Mouse (Mus musculus) 3134 (cell line): Measurements from ENCODE around the gene Alg1.
A peak's percentile ranks its signal among the peaks of the same experiment; 100 is the strongest.
"Not testable (repeated sequence)": the region's sequence is repeated elsewhere in the genome, so short reads cannot be mapped to it uniquely, and the experiment has no call there.

Experiments
- DNase-seq: peaks from one replicate; pipeline ENCODE4 v3.0.0-alpha.2; 2011; ENCODE audit warnings: low spot score; ENCODE audit not compliant: insufficient read length; ENCODE audit errors: extremely low read depth

Gene Alg1

GRCm38 (mm10) chr16:5233418-5234313, at the start of gene Alg1:
Alg1 (plus strand) TSS chr16:5233621.
- DNase-seq: peak; percentile 97

GRCm38 (mm10) chr16:5184101-5184500, 49.3 kb upstream of the Alg1 start:
- DNase-seq: no peak

- DNase-seq: no peak
These were observed 48.5 kb upstream of the Alg1 start for GRCm38 (mm10) chr16:5184956-5185355.

- DNase-seq: no peak
These were observed 47.7 kb upstream of the Alg1 start for GRCm38 (mm10) chr16:5185691-5186090.

GRCm38 (mm10) chr16:5186234-5186633, 47.2 kb upstream of the Alg1 start:
- DNase-seq: no peak

- DNase-seq: peak; percentile 41
These were observed 38.3 kb upstream of the Alg1 start for GRCm38 (mm10) chr16:5195080-5195479.

- DNase-seq: no peak
These were observed 30.7 kb upstream of the Alg1 start for GRCm38 (mm10) chr16:5202681-5203080.

- peak; percentile 39 for DNase-seq
These were observed 30.2 kb upstream of the Alg1 start for GRCm38 (mm10) chr16:5203200-5203599.

GRCm38 (mm10) chr16:5203668-5204433, 29.6 kb upstream of the Alg1 start, which contains the start of gene Nagpa:
Nagpa (minus strand) TSS chr16:5204012.
- peak; percentile 76 for DNase-seq

GRCm38 (mm10) chr16:5205431-5205970, 27.9 kb upstream of the Alg1 start:
- no peak for DNase-seq

GRCm38 (mm10) chr16:5206051-5206450, 27.4 kb upstream of the Alg1 start:
- DNase-seq: no peak

- DNase-seq: no peak
These were observed 23.1 kb upstream of the Alg1 start for GRCm38 (mm10) chr16:5210365-5210764.

GRCm38 (mm10) chr16:5212150-5212549, 21.3 kb upstream of the Alg1 start:
- no peak for DNase-seq

- no peak for DNase-seq
These were observed 19.3 kb upstream of the Alg1 start for GRCm38 (mm10) chr16:5214126-5214525.

GRCm38 (mm10) chr16:5216686-5217085, 16.7 kb upstream of the Alg1 start:
- no peak for DNase-seq

GRCm38 (mm10) chr16:5217341-5218133, 15.9 kb upstream of the Alg1 start:
- no peak for DNase-seq

- DNase-seq: no peak
These were observed 12.0 kb upstream of the Alg1 start for GRCm38 (mm10) chr16:5221403-5221802.

GRCm38 (mm10) chr16:5222140-5222539, 11.3 kb upstream of the Alg1 start, which contains the start of gene AU021092:
AU021092 (minus strand) TSS chr16:5222299.
- DNase-seq: peak; percentile 48

GRCm38 (mm10) chr16:5226534-5226933, 6.9 kb upstream of the Alg1 start:
- not testable (repeated sequence) for DNase-seq

GRCm38 (mm10) chr16:5227501-5227900, 5.9 kb upstream of the Alg1 start:
- not testable (repeated sequence) for DNase-seq
